Mouse (Mus musculus): ENCODE measurements at regions not wholly inside any gene's neighbourhood (a gene's known extent, or its start where the extent isn't known, plus 50 kb on each side); places are given as distances from the start of the nearest gene placed in this dataset.

DNA sequence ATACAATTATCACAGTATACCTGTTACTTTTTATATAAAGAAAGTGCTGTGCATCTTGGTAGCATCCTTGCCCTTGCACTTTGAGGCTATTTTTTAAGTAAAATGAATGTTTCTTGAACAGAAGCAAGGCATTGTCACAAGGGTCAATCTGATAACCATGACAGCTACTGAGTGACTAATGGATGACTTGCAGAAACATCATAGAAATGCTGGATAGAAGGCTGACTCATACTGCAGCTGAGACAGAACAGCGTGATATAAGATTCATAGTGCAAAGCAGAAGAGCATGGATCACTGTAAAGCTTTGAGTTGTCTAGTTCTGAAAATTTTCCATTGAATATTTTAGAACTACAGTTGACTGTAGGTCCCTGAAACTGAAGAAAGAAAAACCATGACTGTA, 739.6 kb upstream of the 4930412O13Rik start:
- no peak overlapping the region for H3K27ac ChIP-seq (ENCODE audit: control insufficient read depth, low read depth, low read length)
- H3K36me3 ChIP-seq (ENCODE audit: control insufficient read depth in 1 of 2, insufficient read depth in 2 of 2, low read length in 2 of 2), result no peaks in the 10 kb centered on the region
- no peak overlapping the region for H3K9ac ChIP-seq (ENCODE audit: control insufficient read depth, low read depth, low read length, poor library complexity, severe bottlenecking)
- no peaks in the 10 kb centered on the region for H3K9me3 ChIP-seq (replicated peaks; ENCODE audit: insufficient read depth, low read length)
- DNase-seq (ENCODE audit: low read depth, low spot score), result peak; percentile 13
- no peak overlapping the region for H3K4me3 ChIP-seq (ENCODE audit: control insufficient read depth in 1 of 2, insufficient read depth in 1 of 2, low read depth in 2 of 2, low read length in 2 of 2)
- no peaks in the 10 kb centered on the region for H3K79me2 ChIP-seq (ENCODE audit: control insufficient read depth, insufficient read depth, low read length, poor library complexity)
- no peaks in the 10 kb centered on the region for H3K27me3 ChIP-seq (ENCODE audit: control insufficient read depth in 1 of 2, insufficient read depth in 2 of 2, low read length in 2 of 2)
- no peak for TF ChIP-seq GATA1 (IDR thresholded peaks at IDR 0.05; ENCODE audit: low read depth, low read length)
- H3K4me1 ChIP-seq (ENCODE audit: control insufficient read depth in 1 of 2, insufficient read depth in 2 of 2, low read length in 2 of 2), result no peaks in the 10 kb centered on the region

DNA sequence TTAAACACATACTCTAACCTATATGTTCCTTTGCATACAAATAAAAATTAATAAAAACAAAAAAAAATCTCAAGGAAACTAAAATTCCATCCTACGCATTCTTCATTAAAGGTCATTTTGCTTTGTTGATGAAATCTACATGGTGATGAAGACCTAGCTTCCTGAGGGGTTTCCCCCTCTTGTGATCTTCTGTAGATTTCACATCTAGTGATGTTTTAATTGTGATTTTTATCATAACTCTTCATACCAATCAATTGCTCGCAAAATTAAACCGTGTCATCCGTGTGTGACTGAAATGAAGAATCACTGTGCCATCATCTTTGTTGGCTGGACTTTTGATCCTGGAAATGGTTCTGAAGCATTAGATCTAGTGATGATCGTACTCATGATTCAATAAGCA, 725.4 kb upstream of the 4930412O13Rik start:
- no peaks in the 10 kb centered on the region for H3K4me1 ChIP-seq (ENCODE audit: control insufficient read depth in 1 of 2, insufficient read depth in 2 of 2, low read length in 2 of 2)

DNA sequence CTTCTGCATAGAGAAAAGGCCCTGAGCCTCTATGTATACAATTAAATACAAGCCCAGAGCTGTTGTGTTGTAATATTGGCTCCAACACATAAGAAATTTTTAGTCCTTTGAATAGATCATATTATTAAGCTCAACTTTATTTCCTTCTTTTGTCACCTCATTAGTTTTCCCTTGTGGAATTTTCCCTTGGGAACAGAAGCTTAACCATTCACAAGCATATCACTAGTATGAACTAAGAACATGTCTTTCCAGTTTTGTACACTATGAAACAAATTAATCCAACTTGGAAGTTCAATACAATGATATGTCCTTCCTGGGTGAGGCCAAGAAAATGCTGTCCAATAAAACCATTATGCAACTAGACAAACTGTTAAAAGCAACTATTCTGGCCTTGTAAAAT, 720.9 kb upstream of the 4930412O13Rik start:
- no peaks in the 10 kb centered on the region for H3K4me1 ChIP-seq (ENCODE audit: control insufficient read depth in 1 of 2, insufficient read depth in 2 of 2, low read length in 2 of 2)
- no peak for TF ChIP-seq UBTF (IDR thresholded peaks at IDR 0.05; ENCODE audit: borderline replicate concordance, insufficient read depth, low read depth, low read length)
- no peak for TF ChIP-seq EP300 (IDR thresholded peaks at IDR 0.05; ENCODE audit: low read depth in 1 of 2, low read length in 2 of 2)
- TF ChIP-seq SMC3 (IDR thresholded peaks at IDR 0.05; ENCODE audit: low read depth, low read length), result no peak
- TF ChIP-seq USF2 (IDR thresholded peaks at IDR 0.05; ENCODE audit: borderline replicate concordance in 1 of 2, insufficient read depth in 1 of 2, low read depth in 1 of 2, low read length in 2 of 2), result no peak
- TF ChIP-seq ZC3H11A (IDR thresholded peaks at IDR 0.05; ENCODE audit: low read depth, low read length), result no peak
- TF ChIP-seq TAL1 (IDR thresholded peaks at IDR 0.05; ENCODE audit: low read length), result no peak
- TF ChIP-seq CTCF (IDR thresholded peaks at IDR 0.05 in 2 of 3, conservative IDR thresholded peaks at IDR 0.05 in 1 of 3; ENCODE audit: control insufficient read depth in 1 of 3, insufficient read depth in 1 of 3, low read depth in 2 of 3, low read length in 3 of 3, poor library complexity in 1 of 3, severe bottlenecking in 1 of 3), result no peak
- no peak for TF ChIP-seq GATA1 (IDR thresholded peaks at IDR 0.05; ENCODE audit: low read depth, low read length)
- TF ChIP-seq JUND (IDR thresholded peaks at IDR 0.05; ENCODE audit: low read depth, low read length), result no peak

More for the DNA sequence above, 725.4 kb upstream of the 4930412O13Rik start:
- no peak overlapping the region for H3K27ac ChIP-seq (ENCODE audit: control insufficient read depth, low read depth, low read length)
- TF ChIP-seq JUND (IDR thresholded peaks at IDR 0.05; ENCODE audit: low read depth, low read length) (no peak), MAFK (IDR thresholded peaks at IDR 0.05; ENCODE audit: borderline replicate concordance, low read depth, low read length) (no peak), NELFE (IDR thresholded peaks at IDR 0.05; ENCODE audit: low read depth, low read length) (no peak), CHD2 (IDR thresholded peaks at IDR 0.05; ENCODE audit: low read length) (no peak), TCF12 (IDR thresholded peaks at IDR 0.05; ENCODE audit: low read depth, low read length) (no peak), UBTF (IDR thresholded peaks at IDR 0.05; ENCODE audit: borderline replicate concordance, insufficient read depth, low read depth, low read length) (no peak), MXI1 (IDR thresholded peaks at IDR 0.05; ENCODE audit: low read depth, low read length) (no peak), ZNF384 (IDR thresholded peaks at IDR 0.05; ENCODE audit: low read depth, low read length) (no peak), MYC (IDR thresholded peaks at IDR 0.05; ENCODE audit: low read depth, low read length) (no peak), GATA1 (IDR thresholded peaks at IDR 0.05; ENCODE audit: low read depth, low read length) (no peak)
- H3K36me3 ChIP-seq (ENCODE audit: control insufficient read depth in 1 of 2, insufficient read depth in 2 of 2, low read length in 2 of 2), result no peaks in the 10 kb centered on the region
- no peaks in the 10 kb centered on the region for H3K27me3 ChIP-seq (ENCODE audit: control insufficient read depth in 1 of 2, insufficient read depth in 2 of 2, low read length in 2 of 2)
- no peaks in the 10 kb centered on the region for H3K9me3 ChIP-seq (replicated peaks; ENCODE audit: insufficient read depth, low read length)
- H3K4me3 ChIP-seq (ENCODE audit: control insufficient read depth in 1 of 2, insufficient read depth in 1 of 2, low read depth in 2 of 2, low read length in 2 of 2), result no peak overlapping the region
- no peak overlapping the region for H3K9ac ChIP-seq (ENCODE audit: control insufficient read depth, low read depth, low read length, poor library complexity, severe bottlenecking)
- no peaks in the 10 kb centered on the region for H3K79me2 ChIP-seq (ENCODE audit: control insufficient read depth, insufficient read depth, low read length, poor library complexity)
- DNase-seq (ENCODE audit: low read depth, low spot score), result no peak

More for the DNA sequence above, 720.9 kb upstream of the 4930412O13Rik start:
- no peaks in the 10 kb centered on the region for H3K27me3 ChIP-seq (ENCODE audit: control insufficient read depth in 1 of 2, insufficient read depth in 2 of 2, low read length in 2 of 2)
- H3K4me3 ChIP-seq (ENCODE audit: control insufficient read depth in 1 of 2, insufficient read depth in 1 of 2, low read depth in 2 of 2, low read length in 2 of 2), result no peak overlapping the region
- no peak for DNase-seq (ENCODE audit: low read depth, low spot score)
- H3K27ac ChIP-seq (ENCODE audit: control insufficient read depth, low read depth, low read length), result no peak overlapping the region
- no peaks in the 10 kb centered on the region for H3K9me3 ChIP-seq (replicated peaks; ENCODE audit: insufficient read depth, low read length)
- H3K9ac ChIP-seq (ENCODE audit: control insufficient read depth, low read depth, low read length, poor library complexity, severe bottlenecking), result no peak overlapping the region
- H3K79me2 ChIP-seq (ENCODE audit: control insufficient read depth, insufficient read depth, low read length, poor library complexity), result no peaks in the 10 kb centered on the region
- H3K36me3 ChIP-seq (ENCODE audit: control insufficient read depth in 1 of 2, insufficient read depth in 2 of 2, low read length in 2 of 2), result no peaks in the 10 kb centered on the region
